Mouse (Mus musculus) cerebellum, adult 2 months (tissue): ENCODE results near the gene Vsig10.

Source experiments
- CTCF ChIP-seq: fragments of 200-500 bp; IDR thresholded peaks from 2 replicates; pipeline ENCODE4 v1.5.1; 2011; ENCODE audit warnings: low read depth, mild to moderate bottlenecking, control low read depth, low read length, moderate library complexity, borderline replicate concordance; ENCODE audit not compliant: insufficient read depth
- POLR2A ChIP-seq: fragments of 200-500 bp; IDR thresholded peaks from 2 replicates; pipeline ENCODE4 v1.6.1; 2011; ENCODE audit warnings: low read length, control low read depth, borderline replicate concordance; ENCODE audit not compliant: insufficient read depth

GRCm38 (mm10) chr5:117323751-117324150 is 4.9 kb downstream of the Vsig10 start:
- TF ChIP-seq CTCF (no peak), POLR2A (no peak)
